Mouse (Mus musculus) splenic B cell, adult 2 months (primary cell): ENCODE data around the gene Olfr1367.

Experiments used
- DNase-seq: peaks from one replicate; pipeline ENCODE4 v3.0.0-alpha.2; 2011; ENCODE audit warnings: low read depth, low spot score
- H3K27me3 ChIP-seq: 2 replicates; pipeline ENCODE4 v1.6.1; 2012; ENCODE audit warnings: mild to moderate bottlenecking, low read length, moderate library complexity, mixed read lengths; ENCODE audit not compliant: control insufficient read depth, poor library complexity, insufficient read depth, severe bottlenecking
- H3K36me3 ChIP-seq: 2 replicates; pipeline ENCODE4 v1.6.1; 2012; ENCODE audit warnings: mild to moderate bottlenecking, low read length, moderate library complexity, mixed read lengths; ENCODE audit not compliant: control insufficient read depth, poor library complexity, insufficient read depth, severe bottlenecking

The Olfr1367 gene

DNA sequence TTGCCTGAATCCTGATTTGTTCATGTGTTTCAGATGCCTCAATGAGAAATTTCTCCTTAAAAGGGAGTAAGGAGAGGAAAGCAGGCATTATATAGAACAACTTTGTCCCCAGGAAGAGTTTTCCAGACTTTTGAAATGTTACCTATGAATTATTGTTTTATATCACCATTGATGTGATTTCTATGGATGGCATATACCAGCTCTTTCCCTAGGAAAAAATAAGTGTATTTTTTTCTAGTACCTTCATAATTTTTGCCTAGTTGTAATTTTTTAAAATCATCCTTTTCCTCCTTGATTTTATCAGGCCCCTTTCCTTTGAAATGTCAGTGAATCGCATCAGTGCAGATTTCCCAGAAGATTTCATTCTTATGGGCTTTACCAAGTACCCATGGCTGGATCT, at the start of gene Olfr1367:
TSS of gene Olfr1367 (plus strand) at position 301 of the 400 bp plus-strand sequence.
- no peaks in the 10 kb centered on the region for H3K27me3 ChIP-seq
- no peaks in the 10 kb centered on the region for H3K36me3 ChIP-seq
- DNase-seq: no peak

DNA sequence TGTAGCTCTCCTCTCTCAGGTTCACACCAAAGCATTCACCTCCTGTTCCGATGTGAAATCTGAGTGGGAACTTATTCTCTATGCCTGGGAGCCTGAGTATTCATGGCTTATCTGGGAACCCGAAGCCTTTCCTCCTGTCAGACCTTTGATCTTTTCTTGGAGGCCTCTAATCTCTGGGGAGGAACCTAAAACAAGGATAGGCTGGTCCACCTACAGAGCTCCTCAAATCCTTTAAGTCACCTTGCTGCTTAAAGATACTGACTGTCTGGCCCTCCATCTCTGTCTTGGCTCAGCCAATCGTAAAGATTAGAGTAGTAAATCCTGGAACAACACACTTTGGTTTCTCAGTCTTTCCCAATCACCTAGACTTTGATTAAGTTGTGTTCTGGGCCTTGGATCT, 48.2 kb upstream of the Olfr1367 start:
- DNase-seq: no peak
- Histone ChIP-seq H3K36me3 (no peaks in the 10 kb centered on the region), H3K27me3 (no peaks in the 10 kb centered on the region)

DNA sequence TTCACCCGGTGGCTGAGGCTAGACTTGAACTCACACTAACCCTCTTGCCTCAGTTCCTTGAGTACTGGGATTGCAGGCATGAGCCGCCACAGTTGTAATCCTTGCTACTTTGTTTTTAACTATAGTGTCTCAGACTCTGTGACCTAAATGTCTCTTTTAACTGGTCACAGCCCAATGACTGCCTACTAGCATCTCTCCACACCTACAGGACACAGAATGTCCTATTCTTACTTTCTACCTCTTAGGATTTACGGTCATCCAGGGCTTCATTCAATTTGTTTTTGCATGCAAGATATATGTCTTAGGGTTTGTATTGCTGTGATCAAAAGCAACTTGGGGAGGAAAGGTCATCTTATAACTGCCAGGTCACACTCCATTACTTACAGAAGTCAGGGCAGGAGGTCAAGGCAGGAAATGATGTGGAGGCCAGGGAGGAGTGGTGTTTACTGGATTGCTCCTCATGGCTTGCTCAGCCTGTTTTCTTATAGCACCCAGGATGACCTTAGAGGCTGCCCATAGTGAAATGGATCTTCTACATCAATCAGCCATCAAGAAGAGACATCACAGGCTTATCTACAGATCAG, 42.1 kb upstream of the Olfr1367 start:
- H3K36me3 ChIP-seq: no peaks in the 10 kb centered on the region
- H3K27me3 ChIP-seq: no peaks in the 10 kb centered on the region
- no peak for DNase-seq

- no peak for DNase-seq
- no peaks in the 10 kb centered on the region for H3K27me3 ChIP-seq
Observed at GRCm38 (mm10) chr13:21309788-21310187, 36.9 kb upstream of the Olfr1367 start.

GRCm38 (mm10) chr13:21311926-21312325, 34.8 kb upstream of the Olfr1367 start, which contains the start of gene Gpx6:
Gene Gpx6 (plus strand): TSS chr13:21312125.
- Histone ChIP-seq H3K36me3 (no peaks in the 10 kb centered on the region), H3K27me3 (no peaks in the 10 kb centered on the region)
- DNase-seq: no peak

More at GRCm38 (mm10) chr13:21309788-21310187, 36.9 kb upstream of the Olfr1367 start:
- H3K36me3 ChIP-seq: no peaks in the 10 kb centered on the region

DNA sequence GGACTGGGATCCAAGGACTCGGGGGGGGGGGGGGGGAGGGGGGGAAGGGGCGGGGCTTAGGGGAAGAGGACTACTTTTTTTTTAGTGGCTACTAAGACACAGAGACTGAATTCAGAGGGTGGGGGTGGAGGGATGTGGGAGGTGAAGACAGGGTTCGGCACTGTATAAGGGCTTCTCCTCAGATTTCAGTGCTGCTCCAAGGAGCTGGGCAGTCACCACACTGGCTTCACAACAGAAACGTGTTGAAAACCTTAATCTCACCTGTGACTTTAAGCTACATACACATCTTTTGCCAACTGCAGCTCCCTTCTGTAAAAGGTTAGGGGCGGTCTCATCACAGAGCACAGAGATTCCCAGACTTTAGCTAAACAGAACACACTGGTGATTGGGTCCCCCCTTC, 33.9 kb upstream of the Olfr1367 start:
- H3K27me3 ChIP-seq: no peaks in the 10 kb centered on the region
- no peaks in the 10 kb centered on the region for H3K36me3 ChIP-seq
- DNase-seq: no peak

DNA sequence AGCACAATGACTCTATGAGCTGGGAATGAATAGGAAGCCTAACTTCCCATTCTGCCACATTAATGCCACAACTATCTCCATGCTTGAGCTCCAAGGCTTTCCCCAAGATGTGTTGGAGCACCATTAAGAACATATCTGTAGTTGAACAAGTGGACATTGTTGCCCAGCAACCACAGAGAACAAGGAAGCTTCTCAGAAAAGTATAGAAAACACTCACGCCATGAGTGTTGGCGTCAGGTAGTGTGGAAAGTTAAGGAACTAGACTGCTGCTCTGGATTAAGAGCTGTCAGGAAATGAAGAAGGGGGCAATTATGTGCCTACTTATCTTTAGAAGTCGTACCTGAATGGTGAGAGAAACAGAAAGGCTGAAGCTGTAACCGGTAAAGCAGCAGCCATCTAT, 32.8 kb upstream of the Olfr1367 start:
- DNase-seq: no peak
- Histone ChIP-seq H3K27me3 (no peaks in the 10 kb centered on the region), H3K36me3 (no peaks in the 10 kb centered on the region)

- DNase-seq: no peak
- no peaks in the 10 kb centered on the region for H3K36me3 ChIP-seq
- no peaks in the 10 kb centered on the region for H3K27me3 ChIP-seq
Observed at GRCm38 (mm10) chr13:21320262-21320661, 26.4 kb upstream of the Olfr1367 start.

DNA sequence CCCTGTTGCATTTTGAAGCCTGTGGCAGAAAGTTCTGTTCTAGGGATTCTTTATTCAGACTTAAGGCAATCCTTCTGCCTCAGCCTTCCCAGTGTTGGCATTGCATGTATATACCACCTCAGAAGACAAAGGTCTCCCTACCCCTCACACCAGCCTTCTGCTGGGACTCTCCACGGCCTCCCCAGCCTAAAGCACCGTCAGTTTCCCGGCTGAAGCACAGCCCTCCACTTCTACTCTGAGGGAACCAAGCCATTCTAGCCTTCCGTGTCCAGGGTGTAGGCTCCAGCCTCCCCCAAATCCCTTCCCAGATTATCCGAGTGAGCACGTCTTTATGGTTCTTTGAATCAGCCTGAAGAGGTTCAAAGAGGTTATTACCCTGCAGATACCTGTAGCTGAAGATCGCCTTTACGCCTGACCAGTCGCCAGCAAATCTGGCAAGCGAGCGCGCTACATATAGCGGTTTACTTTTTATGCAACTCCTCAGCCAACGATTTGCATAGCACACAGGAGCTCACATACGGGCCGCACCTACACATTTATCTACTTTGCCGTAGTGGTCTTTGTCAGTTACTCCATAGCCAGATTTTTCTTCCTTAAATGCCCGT, 24.7 kb upstream of the Olfr1367 start:
- Histone ChIP-seq H3K36me3 (no peaks in the 10 kb centered on the region), H3K27me3 (no peaks in the 10 kb centered on the region)
- DNase-seq: no peak

DNA sequence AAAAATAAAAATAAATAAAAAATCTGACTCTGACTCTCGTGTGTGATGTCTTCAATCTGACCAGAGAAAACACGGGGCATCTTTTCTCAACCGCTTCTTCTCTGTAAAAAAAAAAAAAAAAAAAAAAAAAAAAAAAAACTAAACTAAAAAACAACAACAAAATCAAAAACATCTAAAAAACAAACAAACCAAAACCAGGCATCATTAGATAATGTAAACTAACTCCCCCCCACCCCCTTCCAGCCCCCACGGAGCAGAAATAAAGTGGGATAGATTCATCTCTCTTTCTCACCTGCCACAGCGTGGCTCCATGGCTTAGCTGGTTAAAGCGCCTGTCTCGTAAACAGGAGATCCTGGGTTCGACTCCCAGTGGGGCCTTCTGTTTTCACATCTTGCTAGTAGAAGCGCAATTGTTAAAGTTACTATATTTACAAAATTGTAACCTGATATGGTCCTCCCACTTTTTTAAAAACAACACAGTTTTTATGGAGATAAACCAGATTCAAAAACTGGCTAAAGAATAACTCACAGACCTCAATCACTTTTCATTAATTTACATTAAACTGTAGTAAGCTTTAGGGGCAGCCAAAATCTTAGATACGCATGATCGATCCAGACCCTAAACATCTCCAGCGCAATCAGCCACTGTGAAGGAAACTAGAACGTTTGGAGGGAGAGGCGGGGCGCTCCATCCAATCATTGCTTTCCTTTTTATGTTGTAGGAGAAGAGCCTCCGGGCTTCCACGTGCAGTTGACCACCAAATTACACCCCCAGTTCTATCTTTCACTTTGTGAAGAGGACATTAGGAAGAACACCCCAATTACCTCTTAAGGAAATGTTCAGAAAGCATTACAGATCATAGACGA, 24.0 kb upstream of the Olfr1367 start:
- H3K27me3 ChIP-seq: no peaks in the 10 kb centered on the region
- no peak for DNase-seq
- H3K36me3 ChIP-seq: no peaks in the 10 kb centered on the region

- H3K27me3 ChIP-seq: no peaks in the 10 kb centered on the region
- H3K36me3 ChIP-seq: no peaks in the 10 kb centered on the region
- no peak for DNase-seq
Observed at GRCm38 (mm10) chr13:21323405-21323804, 23.3 kb upstream of the Olfr1367 start.

DNA sequence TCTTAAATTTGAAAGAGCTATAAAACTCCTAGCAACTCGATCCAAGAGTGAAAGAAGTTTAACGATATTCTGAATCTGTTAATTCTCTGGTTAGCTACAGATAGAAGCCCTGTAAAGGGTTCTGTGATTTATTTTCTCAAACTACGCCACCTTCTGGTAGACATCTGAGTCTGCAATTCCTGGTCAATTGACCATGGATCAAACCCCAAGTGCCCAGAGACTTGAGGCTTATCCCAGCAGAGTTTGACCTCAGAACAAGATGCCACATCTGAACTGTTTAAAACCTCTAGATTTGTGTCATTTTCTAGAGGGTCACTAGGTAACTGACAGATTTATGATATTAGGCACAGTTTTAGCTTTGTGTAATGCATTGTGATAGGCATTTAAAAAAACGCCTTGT, 20.5 kb upstream of the Olfr1367 start:
- Histone ChIP-seq H3K36me3 (no peaks in the 10 kb centered on the region), H3K27me3 (no peaks in the 10 kb centered on the region)
- no peak for DNase-seq

- H3K36me3 ChIP-seq: no peaks in the 10 kb centered on the region
- DNase-seq: peak; percentile 44
Observed at GRCm38 (mm10) chr13:21326657-21327211, 20.0 kb upstream of the Olfr1367 start.

DNA sequence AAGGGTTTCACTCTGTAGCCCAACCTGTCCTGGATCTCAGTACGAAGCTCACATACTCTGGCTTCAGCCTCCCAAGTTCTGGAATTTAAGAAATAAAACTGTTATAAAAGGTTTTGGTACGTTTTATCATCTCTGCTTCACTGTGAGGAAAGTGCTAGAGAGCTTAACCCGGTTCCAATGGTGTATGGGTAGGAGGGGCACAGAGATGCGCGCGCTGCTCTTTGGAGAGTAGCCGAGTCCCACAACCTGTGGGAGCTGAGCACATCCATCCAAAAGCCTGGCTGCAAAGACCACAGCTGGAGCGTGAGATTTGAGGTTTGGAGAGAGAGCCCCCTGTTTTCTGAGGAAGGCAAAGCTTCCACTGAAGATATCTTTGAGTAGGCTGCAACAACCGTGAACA, 19.3 kb upstream of the Olfr1367 start:
- H3K27me3 ChIP-seq: no peaks in the 10 kb centered on the region
- no peak for DNase-seq

More at GRCm38 (mm10) chr13:21326657-21327211, 20.0 kb upstream of the Olfr1367 start:
- no peaks in the 10 kb centered on the region for H3K27me3 ChIP-seq

DNA sequence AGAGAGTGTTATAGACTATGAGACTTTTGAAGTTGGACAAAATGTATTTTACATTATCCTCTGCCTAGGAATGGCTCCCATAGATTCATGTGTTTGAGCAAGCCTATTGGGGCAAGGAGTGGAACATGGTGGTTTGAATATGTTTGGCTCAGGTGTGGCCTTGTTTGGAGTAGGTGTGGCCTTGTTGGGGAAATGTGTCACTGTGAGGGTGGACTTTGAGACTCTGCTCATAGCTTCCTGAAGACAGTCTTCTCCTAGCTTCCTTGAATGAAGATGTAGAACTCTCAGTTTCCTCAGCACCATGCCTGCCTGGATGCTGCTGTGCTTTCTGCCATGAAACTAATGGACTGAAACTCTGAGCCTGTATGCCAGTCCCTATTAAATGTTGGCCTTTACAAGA, 3.9 kb downstream of the Olfr1367 start:
- no peak for DNase-seq
- H3K36me3 ChIP-seq: no peaks in the 10 kb centered on the region

More for the DNA sequence above, 19.3 kb upstream of the Olfr1367 start:
- H3K36me3 ChIP-seq: no peaks in the 10 kb centered on the region

More for the DNA sequence above, 3.9 kb downstream of the Olfr1367 start:
- H3K27me3 ChIP-seq: no peaks in the 10 kb centered on the region
